Mouse (Mus musculus) spleen, adult 2 months (tissue): ENCODE results near the gene Kif22. TPM values are rescaled to one million over a fixed set of nuclear protein-coding genes. Genes with fewer than 3 reads are reported as not detected.

Source experiments
- DNase-seq, 2 experiments: peaks; one replicate each; pipeline versions ENCODE4 v3.0.0 to v3.0.0-alpha.2; 2012 to 2021; ENCODE audit warnings: low spot score in 2 of 2, low read depth in 1 of 2
- H3K27ac ChIP-seq: fragments of 200-500 bp; 2 replicates; pipeline ENCODE4 v1.5.1; 2012; ENCODE audit warnings: low read length, inconsistent platforms; ENCODE audit not compliant: insufficient read depth
- H3K27me3 ChIP-seq: fragments of 200-500 bp; 2 replicates; pipeline ENCODE4 v1.6.1; 2012; ENCODE audit warnings: mild to moderate bottlenecking, moderate library complexity, low read length, inconsistent platforms; ENCODE audit not compliant: control insufficient read depth, insufficient read depth
- H3K36me3 ChIP-seq: fragments of 200-500 bp; 2 replicates; pipeline ENCODE4 v1.6.1; 2012; ENCODE audit warnings: mild to moderate bottlenecking, low read length, inconsistent platforms; ENCODE audit not compliant: control insufficient read depth, insufficient read depth
- H3K4me1 ChIP-seq: fragments of 200-500 bp; 2 replicates; pipeline ENCODE4 v1.6.1; 2011; ENCODE audit warnings: inconsistent platforms; ENCODE audit not compliant: control insufficient read depth, insufficient read depth, insufficient read length
- H3K4me3 ChIP-seq: fragments of 200-500 bp; 2 replicates; pipeline ENCODE4 v1.5.1; 2011; ENCODE audit warnings: mild to moderate bottlenecking, inconsistent platforms; ENCODE audit not compliant: insufficient read depth, insufficient read length; ENCODE audit errors: extremely low read depth
- CTCF ChIP-seq: fragments of 200-500 bp; IDR thresholded peaks from 2 replicates; pipeline ENCODE4 v1.5.1; 2011; ENCODE audit warnings: mild to moderate bottlenecking, inconsistent platforms; ENCODE audit not compliant: insufficient read depth, insufficient read length, insufficient replicate concordance; ENCODE audit errors: extremely low read depth
- POLR2A ChIP-seq: fragments of 200-500 bp; IDR thresholded peaks from 2 replicates; pipeline ENCODE4 v1.6.1; 2011; ENCODE audit warnings: low read depth, low read length, inconsistent platforms
- WGBS: fragments of 180-500 bp; shearing (Covaris S2); methylation state at CpG from one replicate; pipeline ENCODE4 v1.1.7; 2018; 5-methylcytosine and 5-hydroxymethylcytosine counted together
- polyA plus RNA-seq: library from polyadenylated mRNA; depleted of rRNA; stranded (reverse); fragments of >200 nt; gene quantifications from 2 replicates; pipeline ENCODE4 v1.2.3, GENCODE M21; 2012

Gene Kif22
- polyA plus RNA-seq, 1 experiment, result 6.3 TPM

- whole genome bisulfite sequencing, result 49% methylated on average over 8 of the region's 8 CpGs
- Histone ChIP-seq H3K27ac (peak overlapping the region; percentile 91), H3K27me3 (no peaks in the 10 kb centered on the region), H3K4me1 (peaks cover 24% of the 10 kb centered on the region), H3K4me3 (peak overlapping the region; percentile 52), H3K36me3 (peaks cover 11% of the 10 kb centered on the region)
- DNase-seq, result peak in 1 of 2 experiments; percentile 22
- TF ChIP-seq CTCF, result no peak
- no peak for TF ChIP-seq POLR2A
These were observed 14.4 kb downstream of the Kif22 start for GRCm38 (mm10) chr7:127027885-127028284.

- Histone ChIP-seq H3K27ac (peak within 1 kb of the TSS; percentile 98), H3K4me1 (peaks cover 27% of the 10 kb centered on the region), H3K36me3 (peaks cover 15% of the 10 kb centered on the region), H3K4me3 (peak within 1 kb of the TSS; percentile 78), H3K27me3 (no peaks in the 10 kb centered on the region)
- WGBS, result under 1% methylated on average over 54 of the region's 63 CpGs
- DNase-seq, result peak; percentile 99 to 100
- TF ChIP-seq POLR2A, result peak; percentile 80
- TF ChIP-seq CTCF, result no peak
These were observed 15.1 kb downstream of the Kif22 start, which contains the start of gene Maz for GRCm38 (mm10) chr7:127026984-127027726. TSS of gene Maz (minus strand) at chr7:127027037.

GRCm38 (mm10) chr7:127026616-127026983 lies 15.7 kb downstream of the Kif22 start:
- TF ChIP-seq POLR2A (no peak), CTCF (no peak)
- peak overlapping the region; percentile 78 for H3K4me3 ChIP-seq
- 2% methylated on average over 34 of the region's 48 CpGs for WGBS
- peak overlapping the region; percentile 98 for H3K27ac ChIP-seq
- DNase-seq, result peak in 1 of 2 experiments; percentile 70
- peaks cover 16% of the 10 kb centered on the region for H3K36me3 ChIP-seq
- H3K27me3 ChIP-seq, result no peaks in the 10 kb centered on the region
- peaks cover 31% of the 10 kb centered on the region for H3K4me1 ChIP-seq

GRCm38 (mm10) chr7:127026161-127026600 lies 16.1 kb downstream of the Kif22 start:
- H3K4me3 ChIP-seq, result peak overlapping the region; percentile 78
- TF ChIP-seq POLR2A, result no peak
- TF ChIP-seq CTCF, result no peak
- H3K4me1 ChIP-seq, result peaks cover 35% of the 10 kb centered on the region
- 5% methylated on average over 39 of the region's 48 CpGs for WGBS
- peaks cover 16% of the 10 kb centered on the region for H3K36me3 ChIP-seq
- H3K27me3 ChIP-seq, result no peaks in the 10 kb centered on the region
- peak in 1 of 2 experiments; percentile 66 for DNase-seq
- H3K27ac ChIP-seq, result peak overlapping the region; percentile 98

- Histone ChIP-seq H3K27ac (peak overlapping the region; percentile 98), H3K4me3 (peak overlapping the region; percentile 78), H3K27me3 (no peaks in the 10 kb centered on the region), H3K4me1 (peaks cover 40% of the 10 kb centered on the region), H3K36me3 (peaks cover 16% of the 10 kb centered on the region)
- peak in 1 of 2 experiments; percentile 41 for DNase-seq
- TF ChIP-seq CTCF, result no peak
- no peak for TF ChIP-seq POLR2A
- WGBS, result under 1% methylated on average over 56 of the region's 65 CpGs
These were observed 16.6 kb downstream of the Kif22 start for GRCm38 (mm10) chr7:127025556-127026160.

GRCm38 (mm10) chr7:127024755-127025555 lies 17.3 kb downstream of the Kif22 start:
- DNase-seq, result peak; percentile 70 to 80
- H3K27me3 ChIP-seq, result no peaks in the 10 kb centered on the region
- H3K36me3 ChIP-seq, result peaks cover 16% of the 10 kb centered on the region
- TF ChIP-seq POLR2A (peak; percentile 37), CTCF (peak; percentile 61; the same call in 1 of the 2 replicates)
- H3K4me3 ChIP-seq, result peak overlapping the region; percentile 78
- peak overlapping the region; percentile 98 for H3K27ac ChIP-seq
- 1% methylated on average over 30 of the region's 30 CpGs for WGBS
- H3K4me1 ChIP-seq, result peaks cover 43% of the 10 kb centered on the region
